Mouse (Mus musculus): ENCODE measurements around the gene Bag5.

DNA sequence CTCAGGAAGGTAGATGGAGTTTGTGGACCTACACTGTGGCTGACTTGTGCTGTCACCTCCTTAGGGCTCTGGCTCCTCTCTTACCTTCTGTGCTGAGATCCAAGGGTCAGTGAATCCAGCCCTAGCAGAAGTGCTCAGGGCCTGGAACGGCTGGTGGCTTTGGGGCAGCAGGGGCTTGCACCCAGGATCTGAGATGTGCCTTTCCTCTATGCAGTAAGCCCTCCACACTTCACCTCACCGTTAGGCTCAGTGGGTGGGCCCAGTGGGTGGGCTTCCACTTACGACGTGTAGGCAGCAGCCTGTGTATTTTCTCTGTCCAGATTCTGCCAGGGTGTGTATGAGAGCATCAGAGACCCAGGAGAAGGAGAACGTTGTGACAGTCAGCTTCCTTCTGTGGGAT is 19.9 kb upstream of the Bag5 start:
- no peak for TF ChIP-seq POLR2A (IDR thresholded peaks at IDR 0.05; ENCODE audit: control insufficient read depth, low read depth, low read length)
- TF ChIP-seq CTCF (IDR thresholded peaks at IDR 0.05; ENCODE audit: control insufficient read depth, insufficient read depth, insufficient replicate concordance, low read depth, low read length) = no peak

Measured in testis, adult 2 months (tissue).